Mouse (Mus musculus): ENCODE measurements around the gene Xpnpep1. TPM values are rescaled to one million over a fixed set of nuclear protein-coding genes. Genes with fewer than 3 reads are reported as not detected.

The Xpnpep1 gene
- total and polyA plus RNA-seq, 2 experiments from 2014 or later = 103 to 141 TPM

GRCm38 (mm10) chr19:53066531-53066930 lies 26.5 kb upstream of the Xpnpep1 start:
- WGBS = 51% methylated on average over 9 of the region's 9 CpGs
- Histone ChIP-seq H3K9ac (no peak overlapping the region), H3K27ac (ENCODE audit: low read depth, low read length) (no peak overlapping the region), H3K4me1 (ENCODE audit: insufficient read depth) (no peaks in the 10 kb centered on the region), H3K9me3 (ENCODE audit: low read length) (no peaks in the 10 kb centered on the region), H3K4me3 (ENCODE audit: low read depth, low read length) (no peak overlapping the region), H3K36me3 (ENCODE audit: insufficient read depth) (no peaks in the 10 kb centered on the region), H3K4me2 (ENCODE audit: low read depth) (no peak overlapping the region), H3K27me3 (ENCODE audit: insufficient read depth, low read length) (no peaks in the 10 kb centered on the region)
- DNase-seq (no peak), ATAC-seq (no peak)
- TF ChIP-seq CTCF (IDR thresholded peaks at IDR 0.05; ENCODE audit: low read depth) = no peak

- no peaks in the 10 kb centered on the region for H3K36me3 ChIP-seq (ENCODE audit: insufficient read depth)
- no peak overlapping the region for H3K4me3 ChIP-seq (ENCODE audit: low read depth, low read length)
- no peaks in the 10 kb centered on the region for H3K4me1 ChIP-seq (ENCODE audit: insufficient read depth)
- no peak overlapping the region for H3K27ac ChIP-seq (ENCODE audit: low read depth, low read length)
- H3K9me3 ChIP-seq (ENCODE audit: low read length) = no peaks in the 10 kb centered on the region
- H3K4me2 ChIP-seq (ENCODE audit: low read depth) = no peak overlapping the region
- H3K27me3 ChIP-seq (ENCODE audit: insufficient read depth, low read length) = no peaks in the 10 kb centered on the region
- no peak for TF ChIP-seq CTCF (IDR thresholded peaks at IDR 0.05; ENCODE audit: low read depth)
- ATAC-seq (no peak), DNase-seq (no peak)
- 69% methylated on average over 8 of the region's 8 CpGs for WGBS
- no peak overlapping the region for H3K9ac ChIP-seq
Measured at GRCm38 (mm10) chr19:53064972-53065361, 25.0 kb upstream of the Xpnpep1 start.

DNA sequence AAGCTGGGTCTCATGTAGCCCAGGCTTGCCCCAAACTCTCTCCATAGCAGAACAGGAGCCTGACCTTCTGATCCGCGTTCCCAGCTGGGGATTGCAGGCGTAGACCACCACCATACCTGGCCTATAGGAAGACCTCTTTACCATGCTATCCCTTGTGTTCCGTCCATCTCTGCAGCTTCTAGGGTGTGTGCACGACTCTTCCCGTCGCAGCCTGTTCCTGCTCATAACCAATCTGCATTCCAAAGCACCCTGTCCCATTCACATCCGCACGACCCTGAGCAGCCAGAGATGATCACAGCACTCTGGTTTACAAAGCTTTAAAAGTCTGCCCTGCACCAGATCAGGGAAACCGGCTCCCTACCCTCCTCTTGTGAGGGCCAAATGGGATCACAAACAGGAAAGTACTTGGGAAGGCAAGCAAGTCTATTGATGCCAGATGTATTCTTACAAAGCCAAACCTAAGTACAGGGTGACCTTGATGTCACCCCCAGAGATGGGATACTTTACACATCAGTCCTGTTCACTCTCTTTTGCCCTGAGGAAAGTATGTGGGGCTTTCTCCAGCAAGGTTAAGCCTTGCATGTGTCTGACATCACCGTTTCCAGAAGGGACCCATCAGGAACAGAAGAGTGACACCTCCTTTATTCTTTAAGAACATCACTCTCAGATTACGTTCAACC lies 24.4 kb upstream of the Xpnpep1 start:
- Histone ChIP-seq H3K9ac (no peak overlapping the region), H3K4me2 (ENCODE audit: low read depth) (no peak overlapping the region), H3K9me3 (ENCODE audit: low read length) (no peaks in the 10 kb centered on the region), H3K4me3 (ENCODE audit: low read depth, low read length) (no peak overlapping the region), H3K4me1 (ENCODE audit: insufficient read depth) (no peaks in the 10 kb centered on the region), H3K27ac (ENCODE audit: low read depth, low read length) (no peak overlapping the region), H3K27me3 (ENCODE audit: insufficient read depth, low read length) (no peaks in the 10 kb centered on the region), H3K36me3 (ENCODE audit: insufficient read depth) (no peaks in the 10 kb centered on the region)
- no peak for DNase-seq
- TF ChIP-seq CTCF (IDR thresholded peaks at IDR 0.05; ENCODE audit: low read depth) = no peak
- ATAC-seq = no peak
- WGBS = 77% methylated on average over 12 of the region's 12 CpGs

GRCm38 (mm10) chr19:53062046-53062445 lies 22.0 kb upstream of the Xpnpep1 start:
- Histone ChIP-seq H3K27me3 (ENCODE audit: insufficient read depth, low read length) (no peaks in the 10 kb centered on the region), H3K4me1 (ENCODE audit: insufficient read depth) (no peaks in the 10 kb centered on the region), H3K9ac (no peak overlapping the region), H3K4me3 (ENCODE audit: low read depth, low read length) (no peak overlapping the region), H3K27ac (ENCODE audit: low read depth, low read length) (no peak overlapping the region), H3K9me3 (ENCODE audit: low read length) (no peaks in the 10 kb centered on the region), H3K36me3 (ENCODE audit: insufficient read depth) (no peaks in the 10 kb centered on the region), H3K4me2 (ENCODE audit: low read depth) (no peak overlapping the region)
- no peak for TF ChIP-seq CTCF (IDR thresholded peaks at IDR 0.05; ENCODE audit: low read depth)
- ATAC-seq (no peak), DNase-seq (no peak)
- 32% methylated on average over 3 of the region's 3 CpGs for WGBS

- DNase-seq = no peak
- no peak for ATAC-seq
- no peak for TF ChIP-seq CTCF (IDR thresholded peaks at IDR 0.05; ENCODE audit: low read depth)
- no peaks in the 10 kb centered on the region for H3K36me3 ChIP-seq (ENCODE audit: insufficient read depth)
- no peak overlapping the region for H3K27ac ChIP-seq (ENCODE audit: low read depth, low read length)
- WGBS = 90% methylated on average over 16 of the region's 16 CpGs
- no peak overlapping the region for H3K4me3 ChIP-seq (ENCODE audit: low read depth, low read length)
- H3K9ac ChIP-seq = no peak overlapping the region
- no peaks in the 10 kb centered on the region for H3K4me1 ChIP-seq (ENCODE audit: insufficient read depth)
- H3K27me3 ChIP-seq (ENCODE audit: insufficient read depth, low read length) = no peaks in the 10 kb centered on the region
- no peaks in the 10 kb centered on the region for H3K9me3 ChIP-seq (ENCODE audit: low read length)
- H3K4me2 ChIP-seq (ENCODE audit: low read depth) = no peak overlapping the region
Measured at GRCm38 (mm10) chr19:53059344-53060111, 19.5 kb upstream of the Xpnpep1 start.

DNA sequence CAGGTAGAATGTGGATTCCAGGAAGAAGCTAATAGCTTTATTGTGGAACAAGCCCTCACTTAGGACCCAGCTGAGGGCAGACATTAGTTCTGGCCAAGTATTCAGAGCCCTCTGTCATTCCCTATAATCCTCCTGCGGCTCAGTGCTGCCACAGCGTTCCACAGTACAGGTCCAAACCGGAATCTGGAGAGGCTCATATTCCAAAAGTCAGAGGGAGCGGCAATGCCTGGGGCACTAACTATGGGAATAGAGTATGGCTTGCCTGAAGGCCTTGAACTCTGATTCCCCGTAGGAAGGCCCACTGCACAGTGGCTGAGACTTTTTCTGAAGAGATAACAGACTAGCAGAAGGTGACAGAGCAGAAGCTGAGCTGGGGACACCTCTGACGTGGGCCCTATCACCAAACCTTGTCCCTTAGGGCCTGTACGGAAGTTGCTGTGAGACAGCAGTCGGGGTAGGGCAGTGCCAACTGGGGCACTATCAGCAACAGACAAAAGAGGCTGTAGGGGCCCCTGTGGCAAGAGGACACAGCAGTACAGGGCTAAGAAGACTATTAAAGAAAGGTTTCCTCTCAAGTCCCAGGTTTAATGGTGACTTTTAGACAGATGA lies 18.8 kb upstream of the Xpnpep1 start:
- no peak for DNase-seq
- 85% methylated on average over 8 of the region's 8 CpGs for WGBS
- no peak for ATAC-seq
- no peak overlapping the region for H3K9ac ChIP-seq
- no peaks in the 10 kb centered on the region for H3K4me1 ChIP-seq (ENCODE audit: insufficient read depth)
- no peak for TF ChIP-seq CTCF (IDR thresholded peaks at IDR 0.05; ENCODE audit: low read depth)
- no peak overlapping the region for H3K27ac ChIP-seq (ENCODE audit: low read depth, low read length)
- no peaks in the 10 kb centered on the region for H3K9me3 ChIP-seq (ENCODE audit: low read length)
- no peaks in the 10 kb centered on the region for H3K36me3 ChIP-seq (ENCODE audit: insufficient read depth)
- H3K27me3 ChIP-seq (ENCODE audit: insufficient read depth, low read length) = no peaks in the 10 kb centered on the region
- H3K4me3 ChIP-seq (ENCODE audit: low read depth, low read length) = no peak overlapping the region
- H3K4me2 ChIP-seq (ENCODE audit: low read depth) = no peak overlapping the region

Data from forebrain, postnatal 0 days (tissue).